Mouse (Mus musculus): Measurements from ENCODE around the gene Gm19965. TPM values are rescaled to one million over a fixed set of nuclear protein-coding genes. Genes with fewer than 3 reads are reported as not detected.

Gene Gm19965
- not detected in 2 replicates for polyA plus RNA-seq (2012; rRNA removed)

- TF ChIP-seq POLR2A (IDR thresholded peaks at IDR 0.05; ENCODE audit: extremely low read depth, insufficient read depth, low read length) (no peak), CTCF (IDR thresholded peaks at IDR 0.05; ENCODE audit: extremely low read depth, insufficient read depth, low read length) (no peak)
- Histone ChIP-seq H3K4me1 (ENCODE audit: control insufficient read depth, insufficient read depth, low read length) (no peaks in the 10 kb centered on the region), H3K27ac (ENCODE audit: insufficient read depth, low read length) (no peak within 1 kb of the TSS), H3K4me3 (ENCODE audit: insufficient read depth, low read length) (no peak within 1 kb of the TSS)
Measured at GRCm38 (mm10) chr1:116802683-116803082, at the start of gene Gm19965. Gm19965 (plus strand) TSS chr1:116802983.

DNA sequence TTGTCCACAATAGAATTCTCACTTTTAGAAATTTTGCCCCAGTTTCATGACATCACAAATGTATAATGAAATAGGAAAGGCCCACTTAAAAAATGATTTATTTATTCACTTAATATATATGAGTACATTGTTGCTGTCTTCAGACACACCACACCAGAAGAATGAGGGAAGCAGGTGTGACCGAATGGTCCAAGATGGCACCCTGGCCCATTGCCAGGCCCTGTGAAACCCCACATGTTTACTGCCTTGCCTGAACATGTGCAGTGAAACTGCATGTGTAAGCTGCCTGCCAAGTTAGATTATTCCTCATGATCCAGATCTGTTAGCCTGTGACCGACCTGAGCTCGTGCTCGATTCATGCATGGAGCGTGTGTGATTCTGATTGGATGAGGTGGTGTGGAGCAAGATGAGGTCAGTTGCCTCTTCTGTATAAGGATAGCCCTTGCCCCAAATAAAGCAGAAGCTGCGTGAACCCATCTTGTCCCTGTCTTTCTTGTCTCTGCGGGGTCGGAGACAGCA is 20.3 kb upstream of the Gm19965 start:
- no peak overlapping the region for H3K4me3 ChIP-seq (ENCODE audit: insufficient read depth, low read length)
- H3K4me1 ChIP-seq (ENCODE audit: control insufficient read depth, insufficient read depth, low read length): no peaks in the 10 kb centered on the region
- H3K27ac ChIP-seq (ENCODE audit: insufficient read depth, low read length): no peak overlapping the region
- TF ChIP-seq CTCF (IDR thresholded peaks at IDR 0.05; ENCODE audit: extremely low read depth, insufficient read depth, low read length): no peak
- no peak for TF ChIP-seq POLR2A (IDR thresholded peaks at IDR 0.05; ENCODE audit: extremely low read depth, insufficient read depth, low read length)

Measured in cortical plate, adult 2 months (tissue).